Mouse (Mus musculus): ENCODE data around the gene Paqr6. TPM values are rescaled to one million over a fixed set of nuclear protein-coding genes. Genes with fewer than 3 reads are reported as not detected.

Paqr6 gene
- 6.7 and 9.3 TPM in 2 replicates for polyA plus RNA-seq (2012; rRNA removed)

DNA sequence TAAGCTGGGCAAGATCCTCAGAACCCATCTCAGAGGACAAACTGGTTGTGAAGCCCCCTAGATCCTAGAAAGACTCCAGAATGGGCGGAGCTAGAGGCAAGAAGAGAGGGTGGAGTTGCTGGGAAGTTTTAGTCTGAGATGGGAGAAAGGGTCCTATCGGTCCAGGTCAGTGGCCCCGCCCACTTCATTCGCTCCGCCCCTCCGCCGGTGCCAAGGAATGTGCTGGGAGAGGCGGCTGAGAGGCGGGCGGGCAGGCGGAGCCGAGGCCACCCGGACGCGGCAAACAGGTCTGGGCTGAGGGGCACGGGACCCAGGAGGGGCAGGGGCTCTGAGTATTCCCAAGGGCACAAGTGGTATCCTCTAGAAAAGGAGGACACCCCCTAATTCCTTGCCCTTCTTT, at the start of gene Paqr6:
TSS of gene Paqr6 (plus strand) at position 248 of the 400 bp plus-strand sequence.

DNA sequence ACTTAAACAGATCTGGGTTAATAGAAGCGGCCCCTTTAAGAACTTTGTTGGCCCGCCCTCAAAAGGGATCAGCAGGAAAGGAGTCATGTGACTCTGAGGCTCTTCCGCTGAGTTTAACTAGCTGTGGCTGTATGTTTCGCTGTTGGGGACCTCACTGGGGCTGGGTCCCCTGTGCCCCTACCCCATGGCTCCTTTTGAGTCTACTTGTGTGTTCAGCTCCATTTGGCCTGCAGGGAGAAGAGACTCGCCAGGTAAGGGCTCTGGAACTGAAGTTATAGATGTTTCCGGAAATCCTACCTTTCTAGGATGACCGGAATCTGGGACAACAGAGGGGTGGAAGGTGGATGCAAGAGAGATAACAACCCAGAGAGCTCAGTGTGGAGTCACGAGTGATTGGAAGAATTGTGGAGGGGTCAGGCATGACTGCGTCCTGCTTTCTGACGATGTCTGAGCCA, 39.4 kb upstream of the Paqr6 start, which contains the start of gene Glmp:
TSS of gene Glmp (plus strand) at position 73 of the 455 bp plus-strand sequence.

DNA sequence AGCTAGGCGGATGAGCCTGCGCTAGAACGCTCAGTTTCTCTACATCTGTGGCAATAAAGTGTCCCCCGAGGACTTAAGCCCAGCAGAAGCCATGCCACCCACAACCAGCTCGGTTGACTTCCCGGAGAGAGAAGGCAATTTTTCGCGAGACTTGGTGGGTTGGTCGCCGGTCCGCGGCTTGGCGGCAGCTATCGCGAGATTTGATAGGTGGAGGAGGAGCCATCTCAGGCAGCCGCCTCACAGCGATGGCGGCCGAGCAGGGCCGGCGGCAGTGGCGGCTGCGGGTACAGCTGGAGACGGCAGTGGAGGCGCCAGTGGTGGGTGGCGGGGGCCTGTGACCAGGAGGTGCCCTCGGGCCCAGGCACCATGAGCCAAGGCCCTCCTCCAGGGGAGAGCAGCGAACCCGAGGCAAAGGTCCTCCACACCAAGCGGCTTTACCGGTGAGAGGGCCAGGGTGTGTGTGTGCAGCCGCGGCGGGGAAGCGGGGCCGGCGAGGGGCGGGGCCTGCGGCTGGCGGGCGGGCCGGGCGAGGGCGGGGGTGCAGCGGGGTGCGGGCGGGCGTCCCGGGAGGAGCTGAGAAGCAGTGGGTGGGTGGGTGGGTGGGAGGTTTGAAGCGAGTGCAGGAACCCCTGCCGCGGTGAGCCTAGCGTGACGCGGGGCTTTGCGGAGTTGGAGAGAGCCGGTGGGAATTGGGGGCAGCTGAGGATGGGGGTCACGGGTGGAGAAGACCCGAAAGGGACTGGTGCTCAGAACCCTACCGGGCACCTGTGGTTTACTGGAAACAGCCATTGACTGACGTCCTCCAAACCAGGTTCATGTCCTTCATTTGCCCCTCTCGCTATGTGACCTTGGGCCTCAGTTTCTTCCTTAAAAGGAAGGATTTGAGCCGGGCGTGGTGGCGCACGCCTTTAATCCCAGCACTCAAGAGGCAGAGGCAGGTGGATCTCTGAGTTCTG, 28.0 kb upstream of the Paqr6 start, which contains the start of the genes Tmem79 and Smg5:
TSS of gene Tmem79 (minus strand) at position 91 of the 956 bp plus-strand sequence.
TSS of gene Smg5 (plus strand) at position 203 of the 956 bp plus-strand sequence.

DNA sequence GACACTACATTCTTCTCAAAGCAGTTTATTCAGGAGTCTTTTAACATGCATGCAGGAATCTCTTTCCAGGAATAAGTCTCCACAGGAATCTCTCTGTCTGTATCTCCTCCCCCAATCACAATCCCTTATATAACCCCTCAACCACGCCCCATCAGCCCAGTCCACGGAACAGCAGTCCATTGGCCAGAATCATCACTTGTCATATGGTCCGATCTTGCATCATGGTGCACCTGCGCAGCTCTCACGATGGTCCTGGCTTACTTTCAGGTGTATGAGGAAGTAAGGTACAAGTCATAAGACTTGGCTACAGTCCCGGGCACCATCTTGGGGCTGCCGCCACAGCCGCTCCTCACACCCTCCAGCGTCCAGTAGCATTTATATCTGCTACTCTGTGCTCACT, 8.3 kb downstream of the Paqr6 start, which contains the start of gene Bglap3:
TSS of gene Bglap3 (minus strand) at position 101 of the 400 bp plus-strand sequence.

DNA sequence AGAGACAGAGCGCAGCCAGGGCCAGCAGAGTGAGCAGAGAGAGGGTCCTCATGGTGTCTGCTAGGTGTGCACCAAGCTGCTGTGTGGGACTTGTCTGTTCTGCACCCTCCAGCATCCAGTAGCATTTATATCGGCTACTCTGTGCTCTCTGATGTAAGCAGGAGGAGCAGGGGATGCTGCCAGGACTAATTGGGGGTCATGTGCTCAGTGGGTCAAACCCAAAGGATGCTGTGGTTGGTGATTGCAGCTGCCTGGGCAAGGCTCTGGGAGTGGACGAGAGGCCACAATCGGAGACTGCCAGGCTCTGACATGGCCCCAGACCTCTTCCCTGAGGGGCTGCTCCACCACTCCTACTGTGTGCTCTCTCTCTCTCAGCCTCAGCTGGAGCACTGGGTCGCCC, 14.2 kb downstream of the Paqr6 start, which contains the start of gene Bglap2:
TSS of gene Bglap2 (minus strand) at position 101 of the 400 bp plus-strand sequence.

DNA sequence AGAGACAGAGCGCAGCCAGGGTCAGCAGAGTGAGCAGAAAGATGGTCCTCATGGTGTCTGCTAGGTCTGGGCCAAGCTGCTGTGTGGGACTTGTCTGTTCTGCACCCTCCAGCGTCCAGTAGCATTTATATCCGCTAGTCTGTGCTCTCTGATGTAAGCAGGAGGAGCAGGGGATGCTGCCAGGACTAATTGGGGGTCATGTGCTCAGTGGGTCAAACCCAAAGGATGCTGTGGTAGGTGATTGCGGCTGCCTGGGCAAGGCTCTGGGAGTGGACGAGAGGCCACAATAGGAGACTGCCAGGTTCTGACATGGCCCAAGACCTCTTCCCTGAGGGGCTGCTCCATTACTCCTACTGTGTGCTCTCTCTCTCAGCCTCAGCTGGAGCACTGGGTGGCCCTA, 20.0 kb downstream of the Paqr6 start, which contains the start of gene Bglap:
TSS of gene Bglap (minus strand) at position 101 of the 400 bp plus-strand sequence.

DNA sequence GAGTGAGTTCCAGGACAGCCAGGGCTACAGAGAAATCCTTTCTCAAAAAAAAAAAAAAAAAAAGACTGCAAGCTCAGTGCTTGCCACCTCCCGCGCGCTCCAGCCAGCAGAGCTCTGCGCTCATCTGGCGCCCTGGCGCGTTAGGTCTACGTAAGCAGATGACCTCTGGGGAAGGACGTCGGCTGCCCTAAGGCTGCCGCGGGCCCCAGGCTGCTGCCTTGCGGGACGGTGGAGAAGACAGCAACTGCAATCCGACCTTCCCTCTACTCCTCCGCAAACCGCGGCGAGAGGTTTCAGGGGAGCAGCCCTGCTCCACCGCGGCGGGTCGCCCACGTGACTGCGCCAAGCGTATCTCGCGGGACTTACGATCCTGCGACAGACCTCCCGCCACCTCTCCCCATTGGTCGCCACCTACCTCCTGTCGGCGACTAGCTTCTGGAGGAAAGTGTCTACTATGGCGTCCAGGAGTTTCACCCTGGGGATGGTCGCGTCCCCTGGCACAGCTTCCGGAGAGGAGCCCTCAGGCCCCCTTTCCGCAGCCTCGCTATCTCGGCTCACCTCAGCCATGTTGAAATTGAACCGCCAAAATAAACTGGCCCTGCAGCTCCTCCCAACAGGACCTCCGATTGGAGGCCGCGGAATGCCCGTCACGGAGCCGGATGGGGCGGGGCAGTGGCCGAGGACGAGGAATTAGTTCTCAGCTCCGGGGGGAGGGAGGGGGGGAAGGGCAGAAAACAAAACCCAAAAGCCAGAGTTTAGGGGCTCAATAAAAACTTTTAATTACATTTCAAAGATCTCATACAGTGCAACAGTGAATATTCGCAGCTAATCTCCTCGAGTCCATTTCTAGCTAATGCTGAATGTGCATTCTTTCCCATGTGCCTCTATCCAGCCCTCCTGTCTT, 45.6 kb downstream of the Paqr6 start, which contains the start of gene Pmf1:
TSS of gene Pmf1 (minus strand) at position 591 of the 904 bp plus-strand sequence.

Other genes with a start within 250 kb of the Paqr6 start
- 96.8 and 113 TPM in 2 replicates for gene Mef2d, start 222.2 kb upstream of the Paqr6 start, polyA plus RNA-seq (2012; rRNA removed)
- gene Rhbg, start 109.9 kb upstream of the Paqr6 start, polyA plus RNA-seq (2012; rRNA removed), result 3.8 and 7.4 TPM in 2 replicates
- not detected in 2 replicates for gene Gm38392, start 77.4 kb upstream of the Paqr6 start, polyA plus RNA-seq (2012; rRNA removed)
- 0.81 and 2.0 TPM in 2 replicates for gene Tsacc, start 67.6 kb upstream of the Paqr6 start, polyA plus RNA-seq (2012; rRNA removed)
- 63.1 and 73.8 TPM in 2 replicates for gene Cct3, start 67.5 kb upstream of the Paqr6 start, polyA plus RNA-seq (2012; rRNA removed)
- 181 and 206 TPM in 2 replicates for gene Glmp, start 39.6 kb upstream of the Paqr6 start, polyA plus RNA-seq (2012; rRNA removed)
- 44.3 and 54.6 TPM in 2 replicates for gene Tmem79, start 28.4 kb upstream of the Paqr6 start, polyA plus RNA-seq (2012; rRNA removed)
- gene Smg5, start 28.3 kb upstream of the Paqr6 start, polyA plus RNA-seq (2012; rRNA removed), result 65.8 and 68.6 TPM in 2 replicates
- gene Bglap3, start 8.2 kb downstream of the Paqr6 start, polyA plus RNA-seq (2012; rRNA removed), result 9.1 and 12.0 TPM in 2 replicates
- gene Bglap2, start 14.1 kb downstream of the Paqr6 start, polyA plus RNA-seq (2012; rRNA removed), result 2.9 and 4.4 TPM in 2 replicates
- gene Bglap, start 19.9 kb downstream of the Paqr6 start, polyA plus RNA-seq (2012; rRNA removed), result 2.7 and 6.8 TPM in 2 replicates
- gene Pmf1, start 45.7 kb downstream of the Paqr6 start, polyA plus RNA-seq (2012; rRNA removed), result 57.9 and 63.7 TPM in 2 replicates
- gene Slc25a44, start 60.6 kb downstream of the Paqr6 start, polyA plus RNA-seq (2012; rRNA removed), result 19.2 and 26.3 TPM in 2 replicates
- gene Sema4a, start 96.6 kb downstream of the Paqr6 start, polyA plus RNA-seq (2012; rRNA removed), result 233 and 295 TPM in 2 replicates
- 812 and 822 TPM in 2 replicates for gene Lmna, start 145.4 kb downstream of the Paqr6 start, polyA plus RNA-seq (2012; rRNA removed)
- 1.0 and 1.1 TPM in 2 replicates for gene Mex3a, start 167.8 kb downstream of the Paqr6 start, polyA plus RNA-seq (2012; rRNA removed)
- gene Rab25, start 183.7 kb downstream of the Paqr6 start, polyA plus RNA-seq (2012; rRNA removed), result 407 and 425 TPM in 2 replicates
- 210 and 235 TPM in 2 replicates for gene Lamtor2, start 188.5 kb downstream of the Paqr6 start, polyA plus RNA-seq (2012; rRNA removed)
- 52.6 and 60.7 TPM in 2 replicates for gene Ubqln4, start 189.2 kb downstream of the Paqr6 start, polyA plus RNA-seq (2012; rRNA removed)
- gene Ssr2, start 211.3 kb downstream of the Paqr6 start, polyA plus RNA-seq (2012; rRNA removed), result 178 and 186 TPM in 2 replicates
- 67.5 and 68.7 TPM in 2 replicates for gene Arhgef2, start 241.4 kb downstream of the Paqr6 start, polyA plus RNA-seq (2012; rRNA removed)